ENCODE assay signal across 30 mouse cellular contexts in genomic region chr17:47777141-47777540, GRCm38 (mm10). TPM values are rescaled to one million over a fixed set of nuclear protein-coding genes. Genes with fewer than 3 reads are reported as not detected.
DNase-seq lines count a peak whose midpoint lies in the region; ATAC-seq and TF ChIP-seq lines count a peak whose summit lies in the region.
"Had no signal": no experiment of that assay in that cellular context is flagged by ENCODE, and none has a peak within 500 bp of the region (broad histone marks: within the 10 kb centered on the region; RNA-seq: fewer than 3 reads in every experiment).

No protein-coding gene starts in this region.

- H3K27me3 ChIP-seq in heart, embryonic 10.5 days (ENCODE audit: insufficient read depth, poor library complexity, severe bottlenecking) = no peaks in the 10 kb centered on the region
- H3K27me3 ChIP-seq in MEL (ENCODE audit: control insufficient read depth in 1 of 2, insufficient read depth in 2 of 2, low read length in 2 of 2) = no peaks in the 10 kb centered on the region
- H3K27me3 ChIP-seq in limb, embryonic 14.5 days (ENCODE audit: control insufficient read depth, insufficient read depth, low read length) = no peaks in the 10 kb centered on the region
- H3K27me3 ChIP-seq: forebrain, embryonic 13.5 days; lung, embryonic 15.5 days; neural tube, embryonic 12.5 days had no signal

- no peak for TF ChIP-seq POLR2A in MEL (IDR thresholded peaks at IDR 0.05; ENCODE audit: control insufficient read depth in 1 of 2, insufficient read depth in 1 of 2, low read depth in 1 of 2, low read length in 2 of 2, poor library complexity in 1 of 2)
- no peak for TF ChIP-seq POLR2A in limb, embryonic 14.5 days (IDR thresholded peaks at IDR 0.05; ENCODE audit: borderline replicate concordance, extremely low read depth, insufficient read depth, insufficient read length)

- TF ChIP-seq EP300 in MEL (IDR thresholded peaks at IDR 0.05; ENCODE audit: low read depth in 1 of 2, low read length in 2 of 2) = peak; percentile 63 to 66; a peak in 3 of 4 replicates

- DNase-seq in heart, embryonic 10.5 days (ENCODE audit: low spot score) = no peak
- no peak for DNase-seq in heart, postnatal 10 days
- peak; percentile 52 for DNase-seq in MEL (ENCODE audit: low read depth, low spot score)
- no peak for DNase-seq in limb, embryonic 14.5 days (ENCODE audit: low spot score)
- no peak for DNase-seq in left cerebral cortex, postnatal 4 days
- no peak for DNase-seq in lung, adult 18-20 months
- DNase-seq: adrenal gland, postnatal 14 days; cerebellum, adult 11 months; cerebellum, adult 9-10 months; gastrocnemius, postnatal 36 days; heart, adult 18-20 months; heart, postnatal 4 days; kidney, adult 11 months; kidney, postnatal 14 days; layer of hippocampus, adult 9-11 months; right cerebral cortex, adult 18-20 months; spleen, adult 18-20 months; thymus, postnatal 36 days had no signal

- H3K27ac ChIP-seq in heart, embryonic 10.5 days = peak overlapping the region; percentile 59; the same call in 1 of the 2 replicates
- peak overlapping the region; percentile 43 for H3K27ac ChIP-seq in MEL (ENCODE audit: control insufficient read depth, low read depth, low read length)
- H3K27ac ChIP-seq in limb, embryonic 14.5 days (replicated peaks; ENCODE audit: low read depth, low read length) = peak overlapping the region; percentile 56
- H3K27ac ChIP-seq: forebrain, embryonic 13.5 days; hindbrain, embryonic 14.5 days; lung, embryonic 15.5 days; midbrain, embryonic 12.5 days; neural tube, embryonic 12.5 days had no signal

- no peak for TF ChIP-seq CTCF in MEL (IDR thresholded peaks at IDR 0.05 in 2 of 3, conservative IDR thresholded peaks at IDR 0.05 in 1 of 3; ENCODE audit: control insufficient read depth in 1 of 3, insufficient read depth in 1 of 3, low read depth in 2 of 3, low read length in 3 of 3, poor library complexity in 1 of 3, severe bottlenecking in 1 of 3)

- peak; percentile 35; the same call in 1 of the 2 replicates for ATAC-seq in limb, embryonic 14.5 days (ENCODE audit: low FRiP score, low read depth)
- ATAC-seq in megakaryocyte progenitor cell, adult 5-6 weeks (replicated peaks; ENCODE audit: poor library complexity) = peak; percentile 54
- ATAC-seq: forebrain, embryonic 13.5 days had no signal

- 36% methylated on average over 2 of the region's 2 CpGs for WGBS in heart, embryonic 10.5 days
- 41% methylated on average over 2 of the region's 2 CpGs for WGBS in limb, embryonic 14.5 days

- intact Hi-C loops in heart, postnatal 10 days (cut with DNase I) = no loop called here
- intact Hi-C loops in left cerebral cortex, postnatal 4 days (cut with DNase I) = no loop called here

- H3K79me2 ChIP-seq in MEL (ENCODE audit: control insufficient read depth, insufficient read depth, low read length, poor library complexity) = no peaks in the 10 kb centered on the region

- H3K9me3 ChIP-seq in heart, embryonic 10.5 days = peaks cover 6% of the 10 kb centered on the region
- no peaks in the 10 kb centered on the region for H3K9me3 ChIP-seq in MEL (replicated peaks; ENCODE audit: insufficient read depth, low read length)
- no peaks in the 10 kb centered on the region for H3K9me3 ChIP-seq in limb, embryonic 14.5 days (ENCODE audit: control insufficient read depth, low read length)
- H3K9me3 ChIP-seq: lung, embryonic 15.5 days had no signal

- no peak overlapping the region for H3K9ac ChIP-seq in MEL (ENCODE audit: control insufficient read depth, low read depth, low read length, poor library complexity, severe bottlenecking)
- no peak overlapping the region for H3K9ac ChIP-seq in limb, embryonic 14.5 days (ENCODE audit: low read depth, low read length, severe bottlenecking)
- H3K9ac ChIP-seq: forebrain, embryonic 13.5 days; hindbrain, embryonic 14.5 days; lung, embryonic 15.5 days; midbrain, embryonic 12.5 days; neural tube, embryonic 12.5 days had no signal

- TF ChIP-seq RAD21 in MEL (IDR thresholded peaks at IDR 0.05; ENCODE audit: low read depth, low read length) = no peak

- peaks cover 32% of the 10 kb centered on the region for H3K4me1 ChIP-seq in heart, embryonic 10.5 days
- peaks cover 12 to 16% of the 10 kb centered on the region in 2 experiments for H3K4me1 ChIP-seq in MEL (ENCODE audit: control insufficient read depth in 1 of 2, insufficient read depth in 2 of 2, low read length in 2 of 2)
- H3K4me1 ChIP-seq in limb, embryonic 14.5 days (ENCODE audit: control insufficient read depth, insufficient read depth, low read length) = peaks cover 13% of the 10 kb centered on the region
- H3K4me1 ChIP-seq: forebrain, embryonic 13.5 days; lung, embryonic 15.5 days; midbrain, embryonic 12.5 days; neural tube, embryonic 12.5 days had no signal

- H3K4me3 ChIP-seq in heart, embryonic 10.5 days = no peak overlapping the region
- H3K4me3 ChIP-seq in MEL (ENCODE audit: control insufficient read depth in 1 of 2, insufficient read depth in 1 of 2, low read depth in 2 of 2, low read length in 2 of 2) = no peak overlapping the region
- no peak overlapping the region for H3K4me3 ChIP-seq in limb, embryonic 14.5 days (replicated peaks; ENCODE audit: low read length)
- H3K4me3 ChIP-seq: forebrain, embryonic 13.5 days; lung, embryonic 15.5 days; midbrain, embryonic 12.5 days; myocyte; neural tube, embryonic 12.5 days had no signal

- no peak overlapping the region for H3K4me2 ChIP-seq in limb, embryonic 14.5 days (replicated peaks; ENCODE audit: low read depth, low read length, severe bottlenecking)
- H3K4me2 ChIP-seq: forebrain, embryonic 13.5 days; hindbrain, embryonic 14.5 days; lung, embryonic 15.5 days; midbrain, embryonic 12.5 days; neural tube, embryonic 12.5 days had no signal

- H3K36me3 ChIP-seq in heart, embryonic 10.5 days = peaks cover 3% of the 10 kb centered on the region; the same call in 1 of the 2 replicates
- peaks cover 0 to 13% of the 10 kb centered on the region in 2 experiments; a peak in 2 of 4 replicates for H3K36me3 ChIP-seq in MEL (ENCODE audit: control insufficient read depth in 1 of 2, insufficient read depth in 2 of 2, low read length in 2 of 2)
- H3K36me3 ChIP-seq in limb, embryonic 14.5 days (ENCODE audit: control insufficient read depth, insufficient read depth, low read length) = no peaks in the 10 kb centered on the region
- H3K36me3 ChIP-seq: lung, embryonic 15.5 days; midbrain, embryonic 12.5 days; neural tube, embryonic 12.5 days had no signal

TF ChIP-seq in MEL, 35 proteins besides CTCF, POLR2A, EP300 and RAD21:
- no peak for TF ChIP-seq ZNF384 (IDR thresholded peaks at IDR 0.05; ENCODE audit: low read depth, low read length)
- 0 out of 2 replicates have a peak, but pooled peaks have one; percentile 29 for TF ChIP-seq MXI1 (IDR thresholded peaks at IDR 0.05; ENCODE audit: low read depth, low read length)
- TF ChIP-seq MYC (IDR thresholded peaks at IDR 0.05; ENCODE audit: low read depth, low read length) = no peak
- no peak for TF ChIP-seq USF2 (IDR thresholded peaks at IDR 0.05; ENCODE audit: borderline replicate concordance in 1 of 2, insufficient read depth in 1 of 2, low read depth in 1 of 2, low read length in 2 of 2)
- TF ChIP-seq RCOR1 (IDR thresholded peaks at IDR 0.05; ENCODE audit: low read depth, low read length) = peak; percentile 55
- TF ChIP-seq SIN3A (IDR thresholded peaks at IDR 0.05; ENCODE audit: low read length) = 0 out of 2 replicates have a peak, but pooled peaks have one; percentile 4
- peak; percentile 52 for TF ChIP-seq TCF12 (IDR thresholded peaks at IDR 0.05; ENCODE audit: low read depth, low read length)
- TF ChIP-seq TAL1 (IDR thresholded peaks at IDR 0.05; ENCODE audit: low read length) = peak; percentile 15; the same call in 1 of the 2 replicates
- TF ChIP-seq GATA1 (IDR thresholded peaks at IDR 0.05; ENCODE audit: low read depth, low read length) = peak; percentile 76
- TF ChIP-seq ETS1 (IDR thresholded peaks at IDR 0.05; ENCODE audit: low read depth, low read length) = no peak
- no peak for TF ChIP-seq NELFE (IDR thresholded peaks at IDR 0.05; ENCODE audit: low read depth, low read length)

RNA-seq across cellular contexts. Expression of gene Tfeb, which starts 40.3 kb away (rescaled TPM):
- polyA plus RNA-seq in heart, embryonic 10.5 days (2016; fragmentation: Nextera tagmentation; extraction: Ambion mirVana) = 15.3 and 19.3 TPM in 2 replicates
- total RNA-seq in heart, postnatal 10 days (2021) = 10 to 100 TPM; 48.1 to 51.1 TPM
- 14.7 and 16.4 TPM in 2 replicates for total RNA-seq in MEL (2012; rRNA removed)
- polyA plus RNA-seq in MEL (2012; ENCODE audit: insufficient read depth in 1 of 2, insufficient read length in 2 of 2, low read depth in 1 of 2, low replicate concordance in 2 of 2, missing spikeins in 1 of 2) = 10 to 100 TPM in 1 of 2 experiments, not detected in 1; 22.8 TPM
- polyA plus RNA-seq in limb, embryonic 14.5 days (2012; rRNA removed) = 12.2 and 13.2 TPM in 2 replicates
- 10.6 and 11.5 TPM in 2 replicates for polyA plus RNA-seq in limb, embryonic 14.5 days (2014; fragmentation: Nextera tagmentation; extraction: Ambion mirVana)
- total RNA-seq in megakaryocyte progenitor cell, adult 5-6 weeks (2015) = 6.5 and 7.5 TPM in 2 replicates
- total RNA-seq in megakaryocyte progenitor cell, adult 5-6 weeks (2017) = 7.5 and 10.9 TPM in 2 replicates
- 1 to 10 TPM; 5.0 to 5.7 TPM for total RNA-seq in left cerebral cortex, postnatal 4 days (2021)

RNA-seq across cellular contexts. Expression of gene Pgc, which starts 50.5 kb away (rescaled TPM):
- 0.49 and 0.67 TPM in 2 replicates for polyA plus RNA-seq in heart, embryonic 10.5 days (2016; fragmentation: Nextera tagmentation; extraction: Ambion mirVana)
- total RNA-seq in heart, postnatal 10 days (2021) = not detected
- total RNA-seq in MEL (2012; rRNA removed) = not detected in 2 replicates
- not detected for polyA plus RNA-seq in MEL (2012; ENCODE audit: insufficient read depth in 1 of 2, insufficient read length in 2 of 2, low read depth in 1 of 2, low replicate concordance in 2 of 2, missing spikeins in 1 of 2)
- polyA plus RNA-seq in limb, embryonic 14.5 days (2012; rRNA removed) = 0.55 and 1.4 TPM in 2 replicates
- 0.18 and 0.23 TPM in 2 replicates for polyA plus RNA-seq in limb, embryonic 14.5 days (2014; fragmentation: Nextera tagmentation; extraction: Ambion mirVana)
- not detected in 2 replicates for total RNA-seq in megakaryocyte progenitor cell, adult 5-6 weeks (2015)
- not detected in 2 replicates for total RNA-seq in megakaryocyte progenitor cell, adult 5-6 weeks (2017)
- not detected for total RNA-seq in left cerebral cortex, postnatal 4 days (2021)
- total RNA-seq: adrenal gland, postnatal 14 days; gastrocnemius, postnatal 36 days; heart, adult 18-20 months; heart, postnatal 4 days; left cerebral cortex, adult 18-20 months; left cerebral cortex, postnatal 14 days; liver, adult 2 months; megakaryocyte, adult 5-6 weeks had no signal
- polyA plus RNA-seq: forebrain, embryonic 13.5 days; hindbrain, embryonic 14.5 days; kidney, embryonic 14.5 days; midbrain, embryonic 12.5 days; myocyte; neural tube, embryonic 12.5 days had no signal

RNA-seq across cellular contexts. Expression of gene Mdfi, which starts 57.4 kb away (rescaled TPM):
- 15.3 and 17.7 TPM in 2 replicates for polyA plus RNA-seq in heart, embryonic 10.5 days (2016; fragmentation: Nextera tagmentation; extraction: Ambion mirVana)
- total RNA-seq in heart, postnatal 10 days (2021) = 1 to 10 TPM; 6.4 to 8.2 TPM
- not detected in 2 replicates for total RNA-seq in MEL (2012; rRNA removed)
- polyA plus RNA-seq in MEL (2012; ENCODE audit: insufficient read depth in 1 of 2, insufficient read length in 2 of 2, low read depth in 1 of 2, low replicate concordance in 2 of 2, missing spikeins in 1 of 2) = not detected
- 281 and 440 TPM in 2 replicates for polyA plus RNA-seq in limb, embryonic 14.5 days (2012; rRNA removed)
- 57.5 and 64.7 TPM in 2 replicates for polyA plus RNA-seq in limb, embryonic 14.5 days (2014; fragmentation: Nextera tagmentation; extraction: Ambion mirVana)
- total RNA-seq in megakaryocyte progenitor cell, adult 5-6 weeks (2015) = 2.9 and 4.1 TPM in 2 replicates
- total RNA-seq in megakaryocyte progenitor cell, adult 5-6 weeks (2017) = 1.5 and 3.8 TPM in 2 replicates
- 1 to 10 TPM; 2.5 to 3.7 TPM for total RNA-seq in left cerebral cortex, postnatal 4 days (2021)
- total RNA-seq: megakaryocyte, adult 5-6 weeks had no signal
